Mouse (Mus musculus) midbrain, postnatal 0 days (tissue): Measurements from ENCODE around the gene Scd4. TPM values are rescaled to one million over a fixed set of nuclear protein-coding genes. Genes with fewer than 3 reads are reported as not detected.
"Not testable (repeated sequence)": the region's sequence is repeated elsewhere in the genome, so short reads cannot be mapped to it uniquely, and the experiment has no call there.

Experiments used
- ATAC-seq: fragments of 200-750 bp; cut with Nextera tagmentation; 2 replicates; pipeline ENCODE4 v1.8.0; 2017; ENCODE audit warnings: moderate number of reproducible peaks, mild to moderate bottlenecking, moderate TSS enrichment, moderate library complexity; ENCODE audit not compliant: low FRiP score
- DNase-seq: peaks from one replicate; pipeline ENCODE4 v3.0.0-alpha.2; 2015; ENCODE audit warnings: low spot score
- H3K27ac ChIP-seq: fragments of 300-500 bp; sonication (generic); 2 replicates; pipeline ENCODE4 v1.5.1; 2014; ENCODE audit warnings: low read depth, mild to moderate bottlenecking, low read length, mixed read lengths
- H3K27me3 ChIP-seq: fragments of 300-500 bp; sonication (generic); 2 replicates; pipeline ENCODE4 v1.6.1; 2014; ENCODE audit warnings: low read length, control low read depth, mixed read lengths; ENCODE audit not compliant: insufficient read depth
- H3K36me3 ChIP-seq: fragments of 300-500 bp; sonication (generic); 2 replicates; pipeline ENCODE4 v1.6.1; 2014; ENCODE audit warnings: low read length, control low read depth, mixed read lengths; ENCODE audit not compliant: insufficient read depth
- H3K4me1 ChIP-seq: fragments of 300-500 bp; sonication (generic); 2 replicates; pipeline ENCODE4 v1.6.1; 2014; ENCODE audit warnings: mild to moderate bottlenecking, control low read depth, antibody characterized with exemption, low read length, mixed read lengths; ENCODE audit not compliant: insufficient read depth
- H3K4me2 ChIP-seq: fragments of 300-500 bp; sonication (generic); 2 replicates; pipeline ENCODE4 v1.6.1; 2014; ENCODE audit warnings: low read depth, mild to moderate bottlenecking, low read length, mixed read lengths; ENCODE audit not compliant: poor library complexity, severe bottlenecking
- H3K4me3 ChIP-seq: fragments of 300-500 bp; sonication (generic); 2 replicates; pipeline ENCODE4 v1.5.1; 2014; ENCODE audit warnings: low read depth, mild to moderate bottlenecking, low read length, moderate library complexity
- H3K9ac ChIP-seq: fragments of 300-500 bp; sonication (generic); replicated peaks from 2 replicates; pipeline ENCODE4 v1.6.1; 2014; ENCODE audit warnings: mild to moderate bottlenecking, low read length, moderate library complexity, mixed read lengths; ENCODE audit not compliant: poor library complexity, severe bottlenecking
- H3K9me3 ChIP-seq: fragments of 300-500 bp; sonication (generic); 2 replicates; pipeline ENCODE4 v1.6.1; 2016; ENCODE audit warnings: low read length, control low read depth
- CTCF ChIP-seq: IDR thresholded peaks from 2 replicates; pipeline ENCODE4 v1.5.1; 2016; ENCODE audit warnings: antibody characterized with exemption, mild to moderate bottlenecking
- WGBS: fragments of 180-500 bp; shearing (Covaris S2); extraction: QIAGEN DNeasy Blood & Tissue Kit; methylation state at CpG from one replicate; pipeline ENCODE4 v1.1.7; 2014; 5-methylcytosine and 5-hydroxymethylcytosine counted together
- polyA plus RNA-seq: library from polyadenylated mRNA; unstranded; fragments of >200 nt; fragmentation: Nextera tagmentation; extraction: Ambion mirVana; gene quantifications from 2 replicates; pipeline ENCODE4 v1.2.1, GENCODE M21; 2015
- total RNA-seq: library from RNA; depleted of rRNA; stranded (reverse); fragments of >200 nt; gene quantifications from 2 replicates; pipeline ENCODE4 v1.2.3, GENCODE M21; 2014

Scd4 gene
- total and polyA plus RNA-seq, 2 experiments from 2014 or later: 0.17 to 0.44 TPM

GRCm38 (mm10) chr19:44329566-44329965, 3.3 kb upstream of the Scd4 start:
- Histone ChIP-seq H3K4me1 (no peaks in the 10 kb centered on the region), H3K4me3 (no peak overlapping the region), H3K27me3 (no peaks in the 10 kb centered on the region), H3K4me2 (no peak overlapping the region), H3K9ac (no peak overlapping the region), H3K36me3 (no peaks in the 10 kb centered on the region), H3K27ac (no peak overlapping the region), H3K9me3 (no peaks in the 10 kb centered on the region)
- ATAC-seq (no peak), DNase-seq (no peak)
- 91% methylated on average over 2 of the region's 2 CpGs for WGBS
- TF ChIP-seq CTCF: no peak

GRCm38 (mm10) chr19:44331128-44331527, 1.8 kb upstream of the Scd4 start:
- not testable (repeated sequence) for H3K36me3 ChIP-seq, H3K4me3 ChIP-seq, H3K27me3 ChIP-seq, DNase-seq, H3K4me2 ChIP-seq, H3K27ac ChIP-seq, H3K9ac ChIP-seq, ATAC-seq, H3K4me1 ChIP-seq, H3K9me3 ChIP-seq
- 97% methylated on average over 1 of the region's 1 CpGs for WGBS

GRCm38 (mm10) chr19:44331911-44332310, 981 bp upstream of the Scd4 start:
- DNase-seq (no peak), ATAC-seq (no peak)
- no peaks in the 10 kb centered on the region for H3K36me3 ChIP-seq
- TF ChIP-seq CTCF: no peak
- no peak overlapping the region for H3K4me2 ChIP-seq
- no peak overlapping the region for H3K4me3 ChIP-seq
- H3K27me3 ChIP-seq: no peaks in the 10 kb centered on the region
- no peaks in the 10 kb centered on the region for H3K4me1 ChIP-seq
- H3K9ac ChIP-seq: no peak overlapping the region
- WGBS: 86% methylated on average over 5 of the region's 5 CpGs
- H3K27ac ChIP-seq: no peak overlapping the region
- H3K9me3 ChIP-seq: no peaks in the 10 kb centered on the region

- Histone ChIP-seq H3K36me3 (no peaks in the 10 kb centered on the region), H3K9me3 (no peaks in the 10 kb centered on the region), H3K27me3 (no peaks in the 10 kb centered on the region), H3K9ac (no peak overlapping the region), H3K4me3 (no peak overlapping the region), H3K27ac (no peak overlapping the region), H3K4me1 (no peaks in the 10 kb centered on the region), H3K4me2 (no peak overlapping the region)
- WGBS: 83% methylated on average over 8 of the region's 8 CpGs
- no peak for TF ChIP-seq CTCF
- ATAC-seq (no peak), DNase-seq (no peak)
These were observed 566 bp upstream of the Scd4 start for GRCm38 (mm10) chr19:44332326-44332725.

GRCm38 (mm10) chr19:44333991-44334390, 1.1 kb downstream of the Scd4 start:
- no peaks in the 10 kb centered on the region for H3K36me3 ChIP-seq
- no peak overlapping the region for H3K4me3 ChIP-seq
- WGBS: 88% methylated on average over 9 of the region's 9 CpGs
- DNase-seq (no peak), ATAC-seq (no peak)
- H3K4me1 ChIP-seq: no peaks in the 10 kb centered on the region
- no peak overlapping the region for H3K4me2 ChIP-seq
- no peak overlapping the region for H3K9ac ChIP-seq
- H3K9me3 ChIP-seq: no peaks in the 10 kb centered on the region
- H3K27me3 ChIP-seq: no peaks in the 10 kb centered on the region
- H3K27ac ChIP-seq: no peak overlapping the region
- no peak for TF ChIP-seq CTCF

- DNase-seq: no peak
- no peaks in the 10 kb centered on the region for H3K36me3 ChIP-seq
- no peak overlapping the region for H3K9ac ChIP-seq
- no peaks in the 10 kb centered on the region for H3K9me3 ChIP-seq
- H3K4me1 ChIP-seq: no peaks in the 10 kb centered on the region
- H3K27ac ChIP-seq: no peak overlapping the region
- ATAC-seq: no peak
- no peak overlapping the region for H3K4me2 ChIP-seq
- no peak overlapping the region for H3K4me3 ChIP-seq
- WGBS: 77% methylated on average over 6 of the region's 6 CpGs
- TF ChIP-seq CTCF: no peak
- H3K27me3 ChIP-seq: no peaks in the 10 kb centered on the region
These were observed 3.2 kb downstream of the Scd4 start for GRCm38 (mm10) chr19:44335876-44336662.
